Mouse (Mus musculus): ENCODE data around the gene Orc2. TPM values are rescaled to one million over a fixed set of nuclear protein-coding genes. Genes with fewer than 3 reads are reported as not detected.
A peak's percentile ranks its signal among the peaks of the same experiment; 100 is the strongest.

Orc2 gene
- total and polyA plus RNA-seq, 3 experiments = 48.6 to 151 (median 99.1) TPM

GRCm38 (mm10) chr1:58541386-58541785 lies 36.5 kb upstream of the Orc2 start:
- dilution Hi-C loops (cut with MboI; ENCODE audit: extremely low pct_ligation_motif_present, extremely low pct_unique_long_range_greater_than_20kb, low sequenced_read_pairs) (no loop called here), in situ Hi-C loops (cut with MboI; ENCODE audit: low pct_ligation_motif_present, low pct_unique_long_range_greater_than_20kb, low sequenced_read_pairs) (no loop called here)
- H3K9me3 ChIP-seq (replicated peaks; ENCODE audit: low read length) = no peaks in the 10 kb centered on the region
- TF ChIP-seq SMC3 (IDR thresholded peaks at IDR 0.05; ENCODE audit: low read depth, low read length) (no peak), ETS1 (conservative IDR thresholded peaks at IDR 0.05; ENCODE audit: low read depth, low read length) (no peak)
- DNase-seq (ENCODE audit: extremely low read depth) = no peak
- no peak overlapping the region for H3K4me3 ChIP-seq (replicated peaks in 1 of 3; ENCODE audit: low read depth in 2 of 3, low read length in 2 of 3, poor library complexity in 1 of 3)
- no peak overlapping the region for H3K9ac ChIP-seq (ENCODE audit: insufficient read depth, low read depth)
- H3K27me3 ChIP-seq (replicated peaks) = no peaks in the 10 kb centered on the region
- H3K4me1 ChIP-seq (ENCODE audit: control insufficient read depth in 1 of 2, insufficient read depth in 2 of 2) = no peaks in the 10 kb centered on the region
- H3K36me3 ChIP-seq (replicated peaks in 1 of 2; ENCODE audit: control insufficient read depth in 1 of 2, insufficient read depth in 1 of 2, low read length in 1 of 2) = peaks cover 21 to 65% of the 10 kb centered on the region in 2 experiments
- H3K79me2 ChIP-seq (replicated peaks; ENCODE audit: control insufficient read depth, extremely low read depth, insufficient read depth, poor library complexity, severe bottlenecking) = no peaks in the 10 kb centered on the region
- no peak overlapping the region for H3K27ac ChIP-seq (ENCODE audit: insufficient read depth, low read depth)
- H3K4me2 ChIP-seq (ENCODE audit: insufficient read depth, low read depth, poor library complexity, severe bottlenecking) = no peak overlapping the region

- in situ Hi-C loops (cut with MboI; ENCODE audit: low pct_ligation_motif_present, low pct_unique_long_range_greater_than_20kb, low sequenced_read_pairs) = no loop called here
- TF ChIP-seq CHD2 (IDR thresholded peaks at IDR 0.05; ENCODE audit: low read length) (0 out of 2 replicates have a peak, but pooled peaks have one; percentile 41), MYC (IDR thresholded peaks at IDR 0.05; ENCODE audit: low read depth, low read length) (no peak)
- Histone ChIP-seq H3K27me3 (replicated peaks) (no peaks in the 10 kb centered on the region), H3K9ac (ENCODE audit: insufficient read depth, low read depth) (no peak overlapping the region), H3K36me3 (replicated peaks in 1 of 2; ENCODE audit: control insufficient read depth in 1 of 2, insufficient read depth in 1 of 2, low read length in 1 of 2) (peaks cover 4 to 37% of the 10 kb centered on the region in 2 experiments), H3K4me1 (ENCODE audit: control insufficient read depth in 1 of 2, insufficient read depth in 2 of 2) (peaks cover 0 to 11% of the 10 kb centered on the region in 2 experiments; a peak in 3 of 4 replicates), H3K9me3 (replicated peaks; ENCODE audit: low read length) (peaks cover 29% of the 10 kb centered on the region), H3K4me3 (replicated peaks in 1 of 3; ENCODE audit: low read depth in 2 of 3, low read length in 2 of 3, poor library complexity in 1 of 3) (peak overlapping the region in 1 of 3 experiments; percentile 11), H3K27ac (ENCODE audit: insufficient read depth, low read depth) (no peak overlapping the region), H3K4me2 (ENCODE audit: insufficient read depth, low read depth, poor library complexity, severe bottlenecking) (no peak overlapping the region), H3K79me2 (replicated peaks; ENCODE audit: control insufficient read depth, extremely low read depth, insufficient read depth, poor library complexity, severe bottlenecking) (peaks cover 23% of the 10 kb centered on the region)
- no peak for DNase-seq (ENCODE audit: extremely low read depth)
- dilution Hi-C loops (cut with MboI; ENCODE audit: extremely low pct_ligation_motif_present, extremely low pct_unique_long_range_greater_than_20kb, low sequenced_read_pairs) = no loop called here
These were observed 2.3 kb upstream of the Orc2 start for GRCm38 (mm10) chr1:58507249-58507648.

DNA sequence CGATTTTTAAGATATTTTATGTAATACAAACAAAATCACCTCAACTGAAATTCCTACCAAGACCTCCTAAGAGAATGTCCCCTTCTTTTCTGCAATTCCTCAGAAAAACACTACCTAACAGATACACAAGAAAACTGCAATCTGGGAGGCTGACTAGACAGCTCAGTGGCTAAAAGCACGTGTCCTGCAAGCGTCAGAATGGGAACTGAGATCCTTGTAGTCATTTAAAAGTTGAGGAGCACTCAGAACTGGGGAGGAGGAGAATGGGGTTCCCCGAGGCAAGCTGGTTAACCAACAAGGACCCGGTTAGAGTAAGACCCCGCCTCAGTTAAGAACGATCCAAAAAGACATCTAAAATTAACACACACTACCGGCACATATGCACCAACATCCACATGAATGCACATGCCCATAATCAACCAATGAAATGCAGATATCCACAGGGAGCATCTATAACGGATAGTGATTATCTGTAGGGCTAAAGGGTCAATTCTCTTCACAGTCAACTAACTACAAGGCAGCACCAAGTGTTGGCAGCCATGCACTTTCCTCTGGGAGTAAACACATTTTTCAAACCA lies 1.0 kb downstream of the Orc2 start:
- Histone ChIP-seq H3K27ac (ENCODE audit: insufficient read depth, low read depth) (no peak overlapping the region), H3K79me2 (replicated peaks; ENCODE audit: control insufficient read depth, extremely low read depth, insufficient read depth, poor library complexity, severe bottlenecking) (peaks cover 32% of the 10 kb centered on the region), H3K4me2 (ENCODE audit: insufficient read depth, low read depth, poor library complexity, severe bottlenecking) (peak overlapping the region; percentile 72), H3K36me3 (replicated peaks in 1 of 2; ENCODE audit: control insufficient read depth in 1 of 2, insufficient read depth in 1 of 2, low read length in 1 of 2) (peaks cover 12 to 49% of the 10 kb centered on the region in 2 experiments), H3K27me3 (replicated peaks) (no peaks in the 10 kb centered on the region), H3K4me1 (ENCODE audit: control insufficient read depth in 1 of 2, insufficient read depth in 2 of 2) (peaks cover 0 to 17% of the 10 kb centered on the region in 2 experiments; a peak in 3 of 4 replicates), H3K4me3 (replicated peaks in 1 of 3; ENCODE audit: low read depth in 2 of 3, low read length in 2 of 3, poor library complexity in 1 of 3) (peak overlapping the region; percentile 76 to 98 (median 97)), H3K9me3 (replicated peaks; ENCODE audit: low read length) (peaks cover 22% of the 10 kb centered on the region), H3K9ac (ENCODE audit: insufficient read depth, low read depth) (peak overlapping the region; percentile 91)
- in situ Hi-C loops (cut with MboI; ENCODE audit: low pct_ligation_motif_present, low pct_unique_long_range_greater_than_20kb, low sequenced_read_pairs) (no loop called here), dilution Hi-C loops (cut with MboI; ENCODE audit: extremely low pct_ligation_motif_present, extremely low pct_unique_long_range_greater_than_20kb, low sequenced_read_pairs) (no loop called here)
- TF ChIP-seq ETS1 (conservative IDR thresholded peaks at IDR 0.05; ENCODE audit: low read depth, low read length) = no peak
- TF ChIP-seq MXI1 (IDR thresholded peaks at IDR 0.05; ENCODE audit: low read depth, low read length) = peak; percentile 96
- TF ChIP-seq ZC3H11A (IDR thresholded peaks at IDR 0.05; ENCODE audit: low read depth, low read length) = no peak
- peak; percentile 66 for TF ChIP-seq BHLHE40 (IDR thresholded peaks at IDR 0.05; ENCODE audit: low read depth, low read length)
- no peak for TF ChIP-seq NELFE (IDR thresholded peaks at IDR 0.05; ENCODE audit: low read depth, low read length)
- TF ChIP-seq MAZ (IDR thresholded peaks at IDR 0.05; ENCODE audit: low read depth, low read length) = no peak
- no peak for TF ChIP-seq CTCF (conservative IDR thresholded peaks at IDR 0.05 in 1 of 2, IDR thresholded peaks at IDR 0.05 in 1 of 2; ENCODE audit: low read depth in 2 of 2, low read length in 2 of 2)
- 0 out of 2 replicates have a peak, but pooled peaks have one; percentile 4 for TF ChIP-seq POLR2AphosphoS2 (IDR thresholded peaks at IDR 0.05; ENCODE audit: low read depth, low read length)
- TF ChIP-seq MYC (IDR thresholded peaks at IDR 0.05; ENCODE audit: low read depth, low read length) = peak; percentile 86
- peak; percentile 93 for TF ChIP-seq MAX (IDR thresholded peaks at IDR 0.05; ENCODE audit: low read length)
- TF ChIP-seq SIN3A (IDR thresholded peaks at IDR 0.05; ENCODE audit: low read length) = peak; percentile 69; the same call in 1 of the 2 replicates
- DNase-seq (ENCODE audit: extremely low read depth) = peak; percentile 40
